ENCODE assay signal across 20 mouse cellular contexts in genomic region chr14:31209133-31209557, GRCm38 (mm10). TPM values are rescaled to one million over a fixed set of nuclear protein-coding genes. Genes with fewer than 3 reads are reported as not detected.
DNase-seq lines count a peak whose midpoint lies in the region; ATAC-seq lines count a peak whose summit lies in the region.
"Had no signal": no experiment of that assay in that cellular context is flagged by ENCODE, and none has a peak within 500 bp of the region (broad histone marks: within the 10 kb centered on the region; RNA-seq: fewer than 3 reads in every experiment).

No protein-coding gene starts in this region.

- H3K27ac ChIP-seq in limb, embryonic 13.5 days = no peak overlapping the region
- H3K27ac ChIP-seq in limb, embryonic 10.5 days = no peak overlapping the region
- H3K27ac ChIP-seq in heart, embryonic 13.5 days (replicated peaks) = peak overlapping the region; percentile 100
- H3K27ac ChIP-seq in kidney, embryonic 16.5 days (ENCODE audit: low read length) = no peak overlapping the region
- H3K27ac ChIP-seq: forebrain, embryonic 13.5 days; hindbrain, embryonic 13.5 days; liver, embryonic 14.5 days; midbrain, embryonic 10.5 days had no signal

- peaks cover 30% of the 10 kb centered on the region for H3K4me1 ChIP-seq in limb, embryonic 13.5 days
- H3K4me1 ChIP-seq in limb, embryonic 10.5 days = peaks cover 21% of the 10 kb centered on the region
- peaks cover 63% of the 10 kb centered on the region for H3K4me1 ChIP-seq in heart, embryonic 13.5 days
- H3K4me1 ChIP-seq in kidney, embryonic 16.5 days (ENCODE audit: insufficient read depth, low read length) = peaks cover 17% of the 10 kb centered on the region

- peak overlapping the region; percentile 35; the same call in 1 of the 2 replicates for H3K9ac ChIP-seq in limb, embryonic 13.5 days
- H3K9ac ChIP-seq in heart, embryonic 13.5 days = peak overlapping the region; percentile 97
- H3K9ac ChIP-seq in kidney, embryonic 16.5 days (replicated peaks; ENCODE audit: low read length) = no peak overlapping the region
- H3K9ac ChIP-seq: forebrain, embryonic 13.5 days; hindbrain, embryonic 13.5 days; liver, embryonic 14.5 days had no signal

- DNase-seq in limb, embryonic 10.5 days (ENCODE audit: low spot score) = no peak
- DNase-seq in heart, adult 8-10 months (ENCODE audit: low spot score) = peak; percentile 55
- peak; percentile 85 for DNase-seq in heart, postnatal 4 days
- no peak for DNase-seq in lung, postnatal 10 days
- DNase-seq: adrenal gland, postnatal 25 days; cerebellum, postnatal 10 days; embryo, embryonic 11 days; gastrocnemius, postnatal 36 days; kidney, postnatal 10 days; thymus, postnatal 36 days had no signal

- H3K27me3 ChIP-seq in limb, embryonic 13.5 days = no peaks in the 10 kb centered on the region
- no peaks in the 10 kb centered on the region for H3K27me3 ChIP-seq in limb, embryonic 10.5 days (ENCODE audit: low read depth, poor library complexity, severe bottlenecking)
- no peaks in the 10 kb centered on the region for H3K27me3 ChIP-seq in heart, embryonic 13.5 days (replicated peaks)
- no peaks in the 10 kb centered on the region for H3K27me3 ChIP-seq in kidney, embryonic 16.5 days (ENCODE audit: insufficient read depth, low read length)
- H3K27me3 ChIP-seq: Patski had no signal

- H3K9me3 ChIP-seq in limb, embryonic 13.5 days = no peaks in the 10 kb centered on the region
- no peaks in the 10 kb centered on the region for H3K9me3 ChIP-seq in limb, embryonic 10.5 days (replicated peaks)
- H3K9me3 ChIP-seq in heart, embryonic 13.5 days = no peaks in the 10 kb centered on the region
- no peaks in the 10 kb centered on the region for H3K9me3 ChIP-seq in kidney, embryonic 16.5 days (ENCODE audit: low read length)
- H3K9me3 ChIP-seq: forebrain, embryonic 13.5 days; hindbrain, embryonic 13.5 days; midbrain, embryonic 10.5 days had no signal

- WGBS in limb, embryonic 13.5 days = 61% methylated on average over 4 of the region's 4 CpGs
- WGBS in limb, embryonic 10.5 days = 86% methylated on average over 4 of the region's 4 CpGs
- 26% methylated on average over 4 of the region's 4 CpGs for WGBS in heart, embryonic 13.5 days
- WGBS in kidney, embryonic 16.5 days = 65% methylated on average over 4 of the region's 4 CpGs

- H3K4me2 ChIP-seq in limb, embryonic 13.5 days (replicated peaks) = no peak overlapping the region
- peak overlapping the region; percentile 82 for H3K4me2 ChIP-seq in heart, embryonic 13.5 days
- H3K4me2 ChIP-seq in kidney, embryonic 16.5 days (replicated peaks; ENCODE audit: low read depth, low read length) = no peak overlapping the region
- H3K4me2 ChIP-seq: forebrain, embryonic 13.5 days; hindbrain, embryonic 13.5 days had no signal

- H3K36me3 ChIP-seq in limb, embryonic 13.5 days = peaks cover 9% of the 10 kb centered on the region
- H3K36me3 ChIP-seq in limb, embryonic 10.5 days = peaks cover 10% of the 10 kb centered on the region
- H3K36me3 ChIP-seq in heart, embryonic 13.5 days = peaks cover 38% of the 10 kb centered on the region
- H3K36me3 ChIP-seq in kidney, embryonic 16.5 days (ENCODE audit: insufficient read depth, low read length) = peaks cover 4% of the 10 kb centered on the region

- peak; percentile 13; the same call in 1 of the 2 replicates for ATAC-seq in limb, embryonic 13.5 days (ENCODE audit: low FRiP score, low read depth)
- peak; percentile 39; the same call in 1 of the 2 replicates for ATAC-seq in heart, embryonic 13.5 days (ENCODE audit: extremely low read depth, insufficient number of reproducible peaks, low FRiP score, low TSS enrichment)
- no peak for ATAC-seq in kidney, embryonic 16.5 days (ENCODE audit: low FRiP score, low TSS enrichment)
- ATAC-seq: activated CD4-positive, CD25-positive, alpha-beta regulatory T cell, adult 4 months; forebrain, embryonic 13.5 days; intestine, postnatal 0 days; Patski had no signal

- H3K4me3 ChIP-seq in limb, embryonic 13.5 days = no peak overlapping the region
- H3K4me3 ChIP-seq in limb, embryonic 10.5 days = no peak overlapping the region
- H3K4me3 ChIP-seq in heart, embryonic 13.5 days = peak overlapping the region; percentile 82
- no peak overlapping the region for H3K4me3 ChIP-seq in kidney, embryonic 16.5 days (ENCODE audit: low read length)
- H3K4me3 ChIP-seq: forebrain, embryonic 13.5 days; hindbrain, embryonic 13.5 days; midbrain, embryonic 10.5 days had no signal

RNA-seq across cellular contexts. Expression of gene Tnnc1, which starts 1.0 kb away (rescaled TPM):
- polyA plus RNA-seq in limb, embryonic 13.5 days (2015; fragmentation: Nextera tagmentation; extraction: Ambion mirVana) = 373 and 377 TPM in 2 replicates
- polyA plus RNA-seq in limb, embryonic 10.5 days (2016; fragmentation: Nextera tagmentation; extraction: Ambion mirVana) = 2.7 and 3.8 TPM in 2 replicates
- total RNA-seq in heart, adult 8-10 months (2022) = 1,000 to 10,000 TPM; 5,856 to 6,611 (median 6,322) TPM
- polyA plus RNA-seq in heart, embryonic 13.5 days (2015; fragmentation: Nextera tagmentation; extraction: Ambion mirVana) = 3,442 and 4,164 TPM in 2 replicates
- 1,000 to 10,000 TPM; 5,292 to 5,773 TPM for total RNA-seq in heart, postnatal 4 days (2021)
- 10.2 and 10.6 TPM in 2 replicates for polyA plus RNA-seq in kidney, embryonic 16.5 days (2015; fragmentation: Nextera tagmentation; extraction: Ambion mirVana)
- polyA plus RNA-seq: activated CD4-positive, CD25-positive, alpha-beta regulatory T cell, adult 4 months had no signal

RNA-seq across cellular contexts. Expression of gene Nisch, which starts 7.6 kb away (rescaled TPM):
- 457 and 480 TPM in 2 replicates for polyA plus RNA-seq in limb, embryonic 13.5 days (2015; fragmentation: Nextera tagmentation; extraction: Ambion mirVana)
- 491 and 543 TPM in 2 replicates for polyA plus RNA-seq in limb, embryonic 10.5 days (2016; fragmentation: Nextera tagmentation; extraction: Ambion mirVana)
- 100 to 1,000 TPM; 129 to 142 (median 131) TPM for total RNA-seq in heart, adult 8-10 months (2022)
- polyA plus RNA-seq in heart, embryonic 13.5 days (2015; fragmentation: Nextera tagmentation; extraction: Ambion mirVana) = 340 and 345 TPM in 2 replicates
- 100 to 1,000 TPM; 301 to 310 TPM for total RNA-seq in heart, postnatal 4 days (2021)
- 419 and 421 TPM in 2 replicates for polyA plus RNA-seq in kidney, embryonic 16.5 days (2015; fragmentation: Nextera tagmentation; extraction: Ambion mirVana)

RNA-seq across cellular contexts. Expression of gene Sema3g, which starts 8.5 kb away (rescaled TPM):
- 1.1 and 1.3 TPM in 2 replicates for polyA plus RNA-seq in limb, embryonic 13.5 days (2015; fragmentation: Nextera tagmentation; extraction: Ambion mirVana)
- 0.51 and 0.73 TPM in 2 replicates for polyA plus RNA-seq in limb, embryonic 10.5 days (2016; fragmentation: Nextera tagmentation; extraction: Ambion mirVana)
- total RNA-seq in heart, adult 8-10 months (2022) = 10 to 100 TPM; 12.3 to 14.2 (median 13.2) TPM
- 0.51 TPM in 2 replicates for polyA plus RNA-seq in heart, embryonic 13.5 days (2015; fragmentation: Nextera tagmentation; extraction: Ambion mirVana)
- 10 to 100 TPM in 1 of 2 experiments, 1 to 10 TPM in 1; 9.2 to 11.4 TPM for total RNA-seq in heart, postnatal 4 days (2021)
- polyA plus RNA-seq in kidney, embryonic 16.5 days (2015; fragmentation: Nextera tagmentation; extraction: Ambion mirVana) = 5.3 and 5.4 TPM in 2 replicates
- polyA plus RNA-seq: activated CD4-positive, CD25-positive, alpha-beta regulatory T cell, adult 4 months had no signal

RNA-seq across cellular contexts. Expression of gene Stab1, which starts 40.7 kb away (rescaled TPM):
- 26.2 and 29.4 TPM in 2 replicates for polyA plus RNA-seq in limb, embryonic 13.5 days (2015; fragmentation: Nextera tagmentation; extraction: Ambion mirVana)
- polyA plus RNA-seq in limb, embryonic 10.5 days (2016; fragmentation: Nextera tagmentation; extraction: Ambion mirVana) = 14.2 and 14.5 TPM in 2 replicates
- total RNA-seq in heart, adult 8-10 months (2022) = 10 to 100 TPM; 50.1 to 64.3 (median 57.1) TPM
- polyA plus RNA-seq in heart, embryonic 13.5 days (2015; fragmentation: Nextera tagmentation; extraction: Ambion mirVana) = 43.2 and 49.5 TPM in 2 replicates
- 10 to 100 TPM; 77.1 to 84.3 TPM for total RNA-seq in heart, postnatal 4 days (2021)
- polyA plus RNA-seq in kidney, embryonic 16.5 days (2015; fragmentation: Nextera tagmentation; extraction: Ambion mirVana) = 35.2 and 39.8 TPM in 2 replicates

RNA-seq across cellular contexts. Expression of gene Phf7, which starts 42.0 kb away (rescaled TPM):
- 12.9 and 13.5 TPM in 2 replicates for polyA plus RNA-seq in limb, embryonic 13.5 days (2015; fragmentation: Nextera tagmentation; extraction: Ambion mirVana)
- 11.3 and 11.7 TPM in 2 replicates for polyA plus RNA-seq in limb, embryonic 10.5 days (2016; fragmentation: Nextera tagmentation; extraction: Ambion mirVana)
- 1 to 10 TPM; 3.2 to 5.2 (median 4.2) TPM for total RNA-seq in heart, adult 8-10 months (2022)
- 7.8 and 8.2 TPM in 2 replicates for polyA plus RNA-seq in heart, embryonic 13.5 days (2015; fragmentation: Nextera tagmentation; extraction: Ambion mirVana)
- total RNA-seq in heart, postnatal 4 days (2021) = 1 to 10 TPM; 5.5 to 6.4 TPM
- polyA plus RNA-seq in kidney, embryonic 16.5 days (2015; fragmentation: Nextera tagmentation; extraction: Ambion mirVana) = 13.9 TPM in 2 replicates

Comparison
In these comparisons a context has a peak if more than half of its experiments do, and no peak if none do; other contexts are left out.
1. RNA of gene Tnnc1, which starts 1.0 kb away (polyA plus RNA-seq): 3,442 to 4,164 TPM in heart, embryonic 13.5 days and 373 to 377 TPM in limb, embryonic 13.5 days; 10.2 to 10.6 TPM in kidney, embryonic 16.5 days and 2.7 to 3.8 TPM in limb, embryonic 10.5 days; every median in the first group is over 10 times any median in the second.
2. DNase-seq: peak in heart, adult 8-10 months (single experiment) and heart, postnatal 4 days (single experiment); none in limb, embryonic 10.5 days (single experiment) and lung, postnatal 10 days (single experiment).